Mouse (Mus musculus) Patski (cell line): ENCODE results near the gene Paqr3. TPM values are rescaled to one million over a fixed set of nuclear protein-coding genes. Genes with fewer than 3 reads are reported as not detected.

Source experiments
- ATAC-seq: fragments of 100-300 bp; one replicate; pipeline ENCODE4 v1.8.0; 2021
- CTCF ChIA-PET: fragments of 350-600 bp; sonication (Branson Sonifier 250); formaldehyde crosslinking; loops from one replicate; lab custom pipeline; 2022; ENCODE audit warnings: inconsistent platforms; lab: Charles Lee
- POLR2A ChIA-PET: fragments of 350-600 bp; sonication (Branson Sonifier 250); formaldehyde crosslinking; loops from one replicate; lab custom pipeline; 2022; ENCODE audit warnings: antibody characterized with exemption, inconsistent platforms; lab: Charles Lee
- DNase-seq: peaks from one replicate; pipeline ENCODE4 v3.0.0-alpha.2; 2011; ENCODE audit warnings: low read depth, low spot score
- H3K27me3 ChIP-seq: fragments of 371-371 bp; one replicate; pipeline ENCODE4 v1.5.1; 2021
- CTCF ChIP-seq: fragments of 100-300 bp; IDR thresholded peaks from one replicate; pipeline ENCODE4 v1.5.1; 2021
- in situ Hi-C: fragments of 300-500 bp; cut with MboI; formaldehyde crosslinking; loops from 3 replicates; pipeline ENCODE4 v1.11.1; 2018; ENCODE audit warnings: low pct_unique_long_range_greater_than_20kb, mixed read lengths
- polyA plus RNA-seq: library from polyadenylated mRNA; unstranded; gene quantifications from one replicate; pipeline ENCODE4 v1.2.3, GENCODE M21; 2021

Paqr3 gene
- polyA plus RNA-seq = 8.0 TPM

- ChIA-PET CTCF (interaction anchor here (1.0 to 1.4 kb wide), 3 partner anchors 14 to 22 kb away, joined by 3 to 4 read pairs (median 3); no protein-coding TSS in a partner anchor), POLR2A (no interaction called here)
- H3K27me3 ChIP-seq = peaks cover 9% of the 10 kb centered on the region
- DNase-seq (peak; percentile 64), ATAC-seq (peak; percentile 98)
- TF ChIP-seq CTCF = no peak
- in situ Hi-C loops = no loop called here
Observed at GRCm38 (mm10) chr5:97111207-97111910, at the start of gene Paqr3. Gene Paqr3, minus strand, starts transcription at chr5:97111596.

GRCm38 (mm10) chr5:97154688-97155087 is 43.3 kb upstream of the Paqr3 start:
- peak; percentile 17 for TF ChIP-seq CTCF
- H3K27me3 ChIP-seq = no peaks in the 10 kb centered on the region
- DNase-seq (no peak), ATAC-seq (no peak)
- CTCF ChIA-PET = interaction anchor here (0.6 kb wide), 1 partner anchor 233 kb away, joined by 3 read pairs; no protein-coding TSS in a partner anchor
- POLR2A ChIA-PET = no interaction called here
- in situ Hi-C loops = no loop called here

- no peak for TF ChIP-seq CTCF
- no peak for DNase-seq
- ChIA-PET CTCF (interaction anchor here (1.3 kb wide), 1 partner anchor 9 kb away, joined by 4 read pairs; no protein-coding TSS in a partner anchor), POLR2A (no interaction called here)
- ATAC-seq = no peak
- in situ Hi-C loops = loop anchor here (25.0 kb wide), 2 partner anchors 452 to 927 kb away; no protein-coding TSS in a partner anchor
- H3K27me3 ChIP-seq = peaks cover 19% of the 10 kb centered on the region
Observed at GRCm38 (mm10) chr5:97135331-97135730, 23.9 kb upstream of the Paqr3 start.

DNA sequence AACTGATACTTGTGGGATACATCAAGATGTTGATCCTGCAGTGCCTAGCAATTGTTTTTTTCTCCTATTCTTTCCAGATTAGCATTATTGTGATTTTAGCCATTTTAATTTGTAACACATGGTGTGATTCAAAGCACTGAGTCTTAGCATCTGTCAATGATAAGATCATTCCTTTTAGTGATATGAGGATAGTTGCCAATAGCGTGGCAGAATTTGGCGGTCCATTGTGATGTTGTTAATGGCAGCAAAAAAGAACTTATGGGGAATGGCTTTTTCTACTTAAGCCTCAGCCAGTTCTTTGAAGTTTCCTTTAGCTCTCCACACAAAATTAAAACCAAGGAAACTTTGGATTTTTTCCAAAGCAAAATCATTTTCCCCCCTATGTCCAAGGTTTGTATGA is 18.2 kb upstream of the Paqr3 start:
- no peak for TF ChIP-seq CTCF
- DNase-seq = no peak
- no peak for ATAC-seq
- ChIA-PET POLR2A (interaction anchor here (0.6 kb wide), 1 partner anchor 1087 kb away, joined by 3 read pairs; no protein-coding TSS in a partner anchor), CTCF (interaction anchor here (1.2 kb wide), 1 partner anchor 13 kb away, joined by 4 read pairs; no protein-coding TSS in a partner anchor)
- in situ Hi-C loops = loop anchor here (25.0 kb wide), 2 partner anchors 458 to 933 kb away; no protein-coding TSS in a partner anchor
- peaks cover 14% of the 10 kb centered on the region for H3K27me3 ChIP-seq

DNA sequence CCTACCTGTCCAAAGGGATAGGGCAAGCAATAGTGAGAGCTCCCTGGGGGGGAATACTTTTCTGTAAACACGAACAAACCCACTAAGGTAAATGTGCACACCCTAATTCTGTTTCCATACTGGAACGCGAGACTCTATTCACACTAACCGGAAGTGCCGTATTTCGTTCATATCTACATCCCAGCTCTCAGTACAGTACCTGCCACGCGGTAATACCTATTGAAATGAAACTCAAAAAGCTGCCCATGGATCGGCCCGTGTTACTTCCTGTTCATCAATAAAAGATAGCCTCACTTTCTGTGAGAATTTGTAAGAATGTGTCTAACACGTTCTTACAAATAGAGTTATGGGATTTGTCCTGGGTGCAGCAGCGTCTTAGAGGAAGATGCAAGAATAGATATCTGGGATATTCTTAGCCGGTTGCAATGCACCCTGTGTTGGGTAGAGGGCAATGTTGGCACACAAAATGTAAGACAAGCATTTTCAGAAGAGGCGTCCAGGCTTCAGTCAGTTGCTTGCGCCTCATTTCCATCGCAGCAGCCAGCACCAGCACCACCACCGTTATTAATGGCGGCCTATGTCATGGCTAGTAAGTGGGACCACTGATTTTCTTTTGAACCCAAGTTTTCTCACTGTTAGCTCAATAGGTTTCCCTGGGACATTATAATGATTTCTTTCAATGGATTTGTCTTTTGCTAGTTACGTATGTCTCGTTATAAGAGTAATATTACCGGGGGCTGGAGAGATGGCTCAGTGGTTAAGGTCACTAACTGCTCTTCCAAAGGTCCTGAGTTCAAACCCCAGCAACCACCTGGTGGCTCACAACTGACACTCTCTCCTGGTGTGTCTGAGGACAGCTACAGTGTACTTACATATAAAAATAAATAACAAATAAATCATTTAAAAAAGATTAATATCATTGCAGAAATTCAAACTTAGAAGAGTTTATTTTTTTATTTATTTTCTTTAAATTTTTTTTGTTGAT is 17.1 kb upstream of the Paqr3 start:
- H3K27me3 ChIP-seq = peaks cover 17% of the 10 kb centered on the region
- ATAC-seq (peak; percentile 73), DNase-seq (no peak)
- in situ Hi-C loops = loop anchor here (25.0 kb wide), 2 partner anchors 459 to 934 kb away; no protein-coding TSS in a partner anchor
- ChIA-PET CTCF (interaction anchor here (0.7 to 2.6 kb wide), 4 partner anchors 14 to 1071 kb away, joined by 3 to 14 read pairs (median 4); partner anchors contain the start of gene Prdm8), POLR2A (no interaction called here)
- peak; percentile 92 for TF ChIP-seq CTCF

DNA sequence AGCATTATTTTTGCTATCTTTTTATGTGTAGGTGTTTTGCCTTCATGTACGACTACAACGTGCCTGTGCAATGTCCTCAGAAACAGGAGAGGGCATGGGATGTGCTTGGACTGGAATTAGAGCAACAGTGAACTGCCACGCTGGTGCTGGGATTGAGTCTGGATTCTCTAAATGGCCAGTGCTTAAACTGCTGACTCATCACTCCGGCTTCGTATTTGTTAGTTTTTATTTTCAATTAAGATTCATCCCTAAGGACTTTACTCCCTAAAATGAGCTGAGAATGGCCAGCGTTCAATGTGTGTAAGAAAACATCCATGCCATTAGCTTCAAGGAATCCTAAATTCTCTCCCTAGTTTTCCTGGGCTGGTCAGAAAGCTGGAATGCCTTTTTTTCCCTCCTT is 15.9 kb upstream of the Paqr3 start:
- CTCF ChIA-PET = interaction anchor here (0.7 to 2.7 kb wide), 8 partner anchors 16 to 1200 kb away, joined by 3 to 14 read pairs (median 4); no protein-coding TSS in a partner anchor
- TF ChIP-seq CTCF = no peak
- DNase-seq = no peak
- POLR2A ChIA-PET = no interaction called here
- H3K27me3 ChIP-seq = peaks cover 21% of the 10 kb centered on the region
- in situ Hi-C loops = loop anchor here (25.0 kb wide), 2 partner anchors 460 to 935 kb away; no protein-coding TSS in a partner anchor
- no peak for ATAC-seq

DNA sequence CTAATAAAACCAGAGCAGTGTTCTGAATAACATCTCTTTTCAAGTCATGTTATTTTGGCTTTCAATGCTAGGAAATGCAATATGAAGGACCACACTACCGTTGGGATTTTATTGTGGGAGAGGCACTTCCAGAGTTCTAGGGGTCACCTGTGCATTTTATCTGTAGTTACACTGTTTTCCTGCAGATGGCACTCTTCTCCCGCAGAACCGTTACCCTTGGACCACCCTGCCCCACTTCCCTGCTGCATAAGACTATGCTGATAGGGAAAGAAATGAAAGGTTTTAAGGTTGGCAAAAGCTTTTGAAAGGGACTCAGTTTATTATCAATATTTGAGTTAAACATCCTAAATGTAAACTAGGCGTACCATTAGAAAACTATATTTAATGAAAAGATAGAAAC is 14.6 kb upstream of the Paqr3 start:
- ATAC-seq = peak; percentile 56
- in situ Hi-C loops = loop anchor here (25.0 kb wide), 2 partner anchors 461 to 936 kb away; no protein-coding TSS in a partner anchor
- CTCF ChIA-PET = interaction anchor here (0.7 to 2.7 kb wide), 18 partner anchors 11 to 1205 kb away, joined by 3 to 20 read pairs (median 4); partner anchors contain the start of genes Paqr3 and Prdm8
- TF ChIP-seq CTCF = peak; percentile 86
- H3K27me3 ChIP-seq = peaks cover 21% of the 10 kb centered on the region
- no peak for DNase-seq
- POLR2A ChIA-PET = no interaction called here

- no peak for TF ChIP-seq CTCF
- POLR2A ChIA-PET = no interaction called here
- DNase-seq (no peak), ATAC-seq (no peak)
- peaks cover 23% of the 10 kb centered on the region for H3K27me3 ChIP-seq
- CTCF ChIA-PET = interaction anchor here (1.5 to 2.7 kb wide), 9 partner anchors 11 to 1201 kb away, joined by 3 to 20 read pairs (median 6); partner anchors contain the start of genes Paqr3 and Prdm8
- in situ Hi-C loops = loop anchor here (25.0 kb wide), 2 partner anchors 462 to 937 kb away; no protein-coding TSS in a partner anchor
Observed at GRCm38 (mm10) chr5:97125459-97125970, 14.1 kb upstream of the Paqr3 start.

- DNase-seq (no peak), ATAC-seq (no peak)
- in situ Hi-C loops = loop anchor here (5.0 to 25.0 kb wide), 4 partner anchors 462 to 1757 kb away; partner anchors contain the start of gene Cfap299
- CTCF ChIA-PET = interaction anchor here (1.5 to 2.7 kb wide), 8 partner anchors 10 to 1202 kb away, joined by 3 to 20 read pairs (median 6); partner anchors contain the start of genes Paqr3 and Prdm8
- POLR2A ChIA-PET = no interaction called here
- no peak for TF ChIP-seq CTCF
- H3K27me3 ChIP-seq = peaks cover 28% of the 10 kb centered on the region
Observed at GRCm38 (mm10) chr5:97124977-97125376, 13.6 kb upstream of the Paqr3 start.
